Mouse (Mus musculus): ENCODE measurements around the gene Psmb7.

DNA sequence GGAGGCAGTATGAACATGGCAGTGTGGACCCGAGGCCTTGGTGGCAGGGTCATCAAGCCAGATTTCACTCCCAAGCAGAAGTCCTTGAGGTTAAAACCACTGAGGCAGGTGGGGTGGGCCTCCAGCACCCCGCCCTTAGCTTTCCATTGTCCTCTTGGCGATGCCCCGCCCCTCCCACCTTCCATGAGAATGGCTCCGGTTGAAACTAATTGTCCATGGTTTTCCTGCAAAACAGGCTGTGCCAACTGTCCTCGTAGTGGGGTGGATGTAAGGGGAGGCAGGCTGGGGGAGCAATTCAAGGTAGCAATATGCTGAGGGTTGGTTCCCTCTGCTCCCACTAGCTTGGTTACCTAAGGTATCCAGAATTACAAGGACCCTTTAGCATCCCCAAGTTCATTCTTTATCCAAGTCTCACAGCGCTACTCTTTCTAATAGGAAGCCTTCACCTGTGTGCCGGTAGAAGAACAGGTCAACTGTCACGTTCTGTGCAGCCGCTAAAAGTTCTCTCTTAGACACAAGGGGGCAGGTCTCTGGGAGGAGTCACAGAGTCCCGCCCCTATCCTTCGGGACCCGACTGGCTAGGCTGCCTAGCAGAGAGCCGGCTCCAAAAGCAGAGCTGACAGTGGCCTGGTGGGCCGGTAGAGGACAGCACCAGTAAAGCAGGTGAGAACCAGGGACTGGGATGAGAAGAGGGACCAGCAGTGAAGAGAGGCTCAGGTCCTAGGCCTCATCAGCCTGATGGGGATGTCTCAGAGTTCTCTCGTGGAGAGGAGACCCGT is 25.1 kb upstream of the Psmb7 start:
- no peak for TF ChIP-seq CTCF (IDR thresholded peaks at IDR 0.05; ENCODE audit: control insufficient read depth, insufficient read depth, insufficient replicate concordance, low read depth, low read length)
- 0 out of 2 replicates have a peak, but pooled peaks have one; percentile 40 for TF ChIP-seq POLR2A (IDR thresholded peaks at IDR 0.05; ENCODE audit: control insufficient read depth, low read depth, low read length)
